Mouse (Mus musculus) intestine, embryonic 14.5 days (tissue): ENCODE results near the gene Lrp8. TPM values are rescaled to one million over a fixed set of nuclear protein-coding genes. Genes with fewer than 3 reads are reported as not detected.

ENCODE experiments used
- ATAC-seq: fragments of 200-750 bp; cut with Nextera tagmentation; replicated peaks from 2 replicates; pipeline ENCODE4 v1.8.0; 2017; ENCODE audit warnings: low read depth, moderate number of reproducible peaks, moderate TSS enrichment, moderate library complexity; ENCODE audit not compliant: low FRiP score, low TSS enrichment
- DNase-seq: peaks from one replicate; pipeline ENCODE4 v3.0.0-alpha.2; 2018; ENCODE audit warnings: low spot score
- H3K27ac ChIP-seq: fragments of 300-500 bp; sonication (generic); 2 replicates; pipeline ENCODE4 v1.5.1; 2014; ENCODE audit warnings: low read depth, mild to moderate bottlenecking, control low read depth
- H3K27me3 ChIP-seq: fragments of 300-500 bp; sonication (generic); replicated peaks from 2 replicates; pipeline ENCODE4 v1.6.1; 2014; ENCODE audit warnings: low read length, control low read depth; ENCODE audit not compliant: control insufficient read depth, insufficient read depth
- H3K36me3 ChIP-seq: fragments of 300-500 bp; sonication (generic); 2 replicates; pipeline ENCODE4 v1.6.1; 2014; ENCODE audit warnings: low read length, control low read depth; ENCODE audit not compliant: control insufficient read depth, insufficient read depth
- H3K4me1 ChIP-seq: fragments of 300-500 bp; sonication (generic); replicated peaks from 2 replicates; pipeline ENCODE4 v1.6.1; 2014; ENCODE audit warnings: low read length, control low read depth, mixed read lengths; ENCODE audit not compliant: control insufficient read depth, insufficient read depth
- H3K4me2 ChIP-seq: fragments of 300-500 bp; sonication (generic); 2 replicates; pipeline ENCODE4 v1.6.1; 2014; ENCODE audit warnings: low read length
- H3K4me3 ChIP-seq: fragments of 300-500 bp; sonication (generic); 2 replicates; pipeline ENCODE4 v1.5.1; 2014; ENCODE audit warnings: low read depth, low read length, control low read depth, mixed read lengths
- H3K9ac ChIP-seq: fragments of 300-500 bp; sonication (generic); 2 replicates; pipeline ENCODE4 v1.6.1; 2014; ENCODE audit warnings: mild to moderate bottlenecking, low read length
- H3K9me3 ChIP-seq: fragments of 300-500 bp; sonication (generic); 2 replicates; pipeline ENCODE4 v1.6.1; 2016; ENCODE audit warnings: low read length, control low read depth; ENCODE audit not compliant: control insufficient read depth
- whole genome bisulfite sequencing: fragments of 180-500 bp; shearing (Covaris S2); extraction: QIAGEN DNeasy Blood & Tissue Kit; methylation state at CpG from one replicate; pipeline ENCODE4 v1.1.7; 2014; 5-methylcytosine and 5-hydroxymethylcytosine counted together
- polyA plus RNA-seq: library from polyadenylated mRNA; unstranded; fragments of >200 nt; fragmentation: Nextera tagmentation; extraction: Ambion mirVana; gene quantifications from 2 replicates; pipeline ENCODE4 v1.2.1, GENCODE M21; 2014

Gene Lrp8
- polyA plus RNA-seq, 1 experiment from 2014 or later = 5.1 TPM

GRCm38 (mm10) chr4:107844971-107845370 is 42.9 kb downstream of the Lrp8 start:
- 4% methylated on average over 10 of the region's 10 CpGs for WGBS
- Histone ChIP-seq H3K9ac (no peak overlapping the region), H3K4me1 (no peaks in the 10 kb centered on the region), H3K9me3 (no peaks in the 10 kb centered on the region), H3K27ac (no peak overlapping the region), H3K4me3 (no peak overlapping the region), H3K27me3 (peaks cover 13% of the 10 kb centered on the region), H3K4me2 (no peak overlapping the region), H3K36me3 (no peaks in the 10 kb centered on the region)
- no peak for ATAC-seq
- DNase-seq = peak; percentile 98

- H3K4me2 ChIP-seq = no peak overlapping the region
- no peak for ATAC-seq
These were observed 44.7 kb downstream of the Lrp8 start for GRCm38 (mm10) chr4:107846795-107847194.

GRCm38 (mm10) chr4:107848546-107848945 is 46.5 kb downstream of the Lrp8 start:
- WGBS = 83% methylated on average over 5 of the region's 5 CpGs
- H3K4me1 ChIP-seq = no peaks in the 10 kb centered on the region
- no peak overlapping the region for H3K9ac ChIP-seq
- H3K27me3 ChIP-seq = peaks cover 13% of the 10 kb centered on the region
- ATAC-seq = no peak
- H3K27ac ChIP-seq = no peak overlapping the region
- no peak for DNase-seq
- H3K36me3 ChIP-seq = no peaks in the 10 kb centered on the region
- H3K4me3 ChIP-seq = no peak overlapping the region
- no peak overlapping the region for H3K4me2 ChIP-seq
- no peaks in the 10 kb centered on the region for H3K9me3 ChIP-seq

More at GRCm38 (mm10) chr4:107846795-107847194, 44.7 kb downstream of the Lrp8 start:
- H3K4me3 ChIP-seq = no peak overlapping the region
- no peaks in the 10 kb centered on the region for H3K9me3 ChIP-seq
- DNase-seq = no peak
- no peak overlapping the region for H3K9ac ChIP-seq
- no peaks in the 10 kb centered on the region for H3K4me1 ChIP-seq
- 63% methylated on average over 7 of the region's 7 CpGs for WGBS
- no peaks in the 10 kb centered on the region for H3K36me3 ChIP-seq
- no peak overlapping the region for H3K27ac ChIP-seq
- H3K27me3 ChIP-seq = peaks cover 13% of the 10 kb centered on the region

GRCm38 (mm10) chr4:107849621-107850020 is 47.6 kb downstream of the Lrp8 start:
- Histone ChIP-seq H3K4me1 (no peaks in the 10 kb centered on the region), H3K4me2 (no peak overlapping the region), H3K27me3 (peaks cover 13% of the 10 kb centered on the region), H3K9ac (no peak overlapping the region), H3K27ac (no peak overlapping the region), H3K4me3 (no peak overlapping the region), H3K36me3 (no peaks in the 10 kb centered on the region), H3K9me3 (no peaks in the 10 kb centered on the region)
- WGBS = 82% methylated on average over 9 of the region's 9 CpGs
- ATAC-seq = no peak
- DNase-seq = no peak

- no peak overlapping the region for H3K4me2 ChIP-seq
- DNase-seq = no peak
- ATAC-seq = no peak
- no peak overlapping the region for H3K9ac ChIP-seq
- H3K4me3 ChIP-seq = no peak overlapping the region
- no peaks in the 10 kb centered on the region for H3K4me1 ChIP-seq
- WGBS = 87% methylated on average over 8 of the region's 8 CpGs
- H3K9me3 ChIP-seq = no peaks in the 10 kb centered on the region
- H3K27me3 ChIP-seq = peaks cover 13% of the 10 kb centered on the region
- no peaks in the 10 kb centered on the region for H3K36me3 ChIP-seq
- H3K27ac ChIP-seq = no peak overlapping the region
These were observed 48.0 kb downstream of the Lrp8 start for GRCm38 (mm10) chr4:107850091-107850490.

GRCm38 (mm10) chr4:107853333-107853732 is 51.3 kb downstream of the Lrp8 start:
- Histone ChIP-seq H3K27me3 (no peaks in the 10 kb centered on the region), H3K27ac (no peak overlapping the region), H3K9me3 (no peaks in the 10 kb centered on the region), H3K4me2 (no peak overlapping the region), H3K4me3 (no peak overlapping the region), H3K36me3 (no peaks in the 10 kb centered on the region), H3K4me1 (no peaks in the 10 kb centered on the region), H3K9ac (no peak overlapping the region)
- no peak for DNase-seq
- 92% methylated on average over 8 of the region's 8 CpGs for WGBS
- ATAC-seq = no peak

- DNase-seq = no peak
- no peak overlapping the region for H3K27ac ChIP-seq
- H3K9ac ChIP-seq = no peak overlapping the region
- H3K4me2 ChIP-seq = no peak overlapping the region
- no peak overlapping the region for H3K4me3 ChIP-seq
- no peaks in the 10 kb centered on the region for H3K27me3 ChIP-seq
- no peaks in the 10 kb centered on the region for H3K9me3 ChIP-seq
- H3K36me3 ChIP-seq = no peaks in the 10 kb centered on the region
- 86% methylated on average over 7 of the region's 7 CpGs for WGBS
- no peak for ATAC-seq
- no peaks in the 10 kb centered on the region for H3K4me1 ChIP-seq
These were observed 51.8 kb downstream of the Lrp8 start for GRCm38 (mm10) chr4:107853836-107854235.

- no peaks in the 10 kb centered on the region for H3K9me3 ChIP-seq
- H3K27me3 ChIP-seq = no peaks in the 10 kb centered on the region
- 0 out of 2 replicates have a peak, but pooled peaks cover 3% of the 10 kb centered on the region for H3K36me3 ChIP-seq
- H3K9ac ChIP-seq = no peak overlapping the region
- ATAC-seq = no peak
- WGBS = 81% methylated on average over 11 of the region's 11 CpGs
- H3K4me1 ChIP-seq = no peaks in the 10 kb centered on the region
- no peak for DNase-seq
- H3K27ac ChIP-seq = no peak overlapping the region
- H3K4me2 ChIP-seq = no peak overlapping the region
- H3K4me3 ChIP-seq = no peak overlapping the region
These were observed 55.1 kb downstream of the Lrp8 start for GRCm38 (mm10) chr4:107856958-107857686.

- Histone ChIP-seq H3K9me3 (no peaks in the 10 kb centered on the region), H3K27ac (no peak overlapping the region), H3K9ac (no peak overlapping the region), H3K36me3 (0 out of 2 replicates have a peak, but pooled peaks cover 3% of the 10 kb centered on the region), H3K4me2 (no peak overlapping the region), H3K27me3 (no peaks in the 10 kb centered on the region), H3K4me1 (no peaks in the 10 kb centered on the region), H3K4me3 (no peak overlapping the region)
- no peak for ATAC-seq
- DNase-seq = no peak
- 89% methylated on average over 7 of the region's 7 CpGs for WGBS
These were observed 56.9 kb downstream of the Lrp8 start for GRCm38 (mm10) chr4:107858995-107859394.
